Mouse (Mus musculus): ENCODE results near the gene Sphkap. TPM values are rescaled to one million over a fixed set of nuclear protein-coding genes. Genes with fewer than 3 reads are reported as not detected.

Sphkap gene
- 0.19 and 0.43 TPM in 2 replicates for polyA plus RNA-seq (2012; rRNA removed)

DNA sequence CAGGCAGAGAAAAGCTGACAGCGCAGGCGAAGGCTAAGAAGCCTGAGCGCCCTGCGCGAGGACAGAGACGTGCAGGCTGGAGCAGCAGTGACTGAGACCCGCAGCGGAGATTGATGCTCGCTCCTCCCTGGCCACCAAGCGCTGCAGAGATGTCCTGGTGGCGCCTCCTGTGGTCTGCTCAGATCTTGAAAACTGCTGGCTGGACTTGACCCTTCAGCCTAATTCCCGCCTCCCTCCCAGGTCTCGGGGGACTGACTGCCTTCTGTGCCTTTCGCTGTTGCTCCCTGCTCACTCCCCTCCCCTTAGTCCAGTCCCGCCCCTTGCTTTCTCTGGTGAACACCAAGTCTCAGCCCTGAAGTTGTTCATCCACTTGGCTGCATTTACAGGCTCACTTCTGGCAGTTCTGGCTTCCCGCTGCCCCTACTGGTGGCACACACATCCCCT lies at the start of gene Sphkap:
Sphkap (minus strand) TSS at position 180 of the 444 bp plus-strand sequence.

Other genes starting within 250 kb of the Sphkap start
- 0.06 TPM in 1 of 2 replicates, not detected in the other for gene Daw1, start 248.4 kb downstream of the Sphkap start, polyA plus RNA-seq (2012; rRNA removed)